Mouse (Mus musculus) liver, embryonic 14.5 days (tissue): Measurements from ENCODE around the gene Zfp146. TPM values are rescaled to one million over a fixed set of nuclear protein-coding genes. Genes with fewer than 3 reads are reported as not detected.
A peak's percentile ranks its signal among the peaks of the same experiment; 100 is the strongest.

Source experiments
- ATAC-seq: fragments of 200-750 bp; cut with Nextera tagmentation; 2 replicates; pipeline ENCODE4 v1.8.0; 2017; ENCODE audit warnings: moderate number of reproducible peaks, mild to moderate bottlenecking, moderate library complexity; ENCODE audit not compliant: insufficient read depth
- DNase-seq, 3 experiments: peaks; one replicate each; pipeline ENCODE4 v3.0.0-alpha.2; 2012 to 2013; ENCODE audit warnings: low read depth in 3 of 3, low spot score in 3 of 3
- H3K27ac ChIP-seq: fragments of 300-500 bp; sonication (generic); 2 replicates; pipeline ENCODE4 v1.5.1; 2014; ENCODE audit warnings: moderate library complexity, mild to moderate bottlenecking, control low read depth, inconsistent platforms
- H3K27me3 ChIP-seq: fragments of 300-500 bp; sonication (generic); 2 replicates; pipeline ENCODE4 v1.6.1; 2014; ENCODE audit warnings: mild to moderate bottlenecking, low read length, moderate library complexity; ENCODE audit not compliant: control insufficient read depth, insufficient read depth
- H3K36me3 ChIP-seq: fragments of 300-500 bp; sonication (generic); replicated peaks from 2 replicates; pipeline ENCODE4 v1.6.1; 2014; ENCODE audit warnings: low read depth; ENCODE audit not compliant: control insufficient read depth, insufficient read depth
- H3K4me1 ChIP-seq, 2 experiments: fragments of 200-500 bp in 1 of 2; fragments of 300-500 bp in 1 of 2; sonication (generic) in 1 of 2; replicated peaks; 2 replicates each; pipeline ENCODE4 v1.6.1; 2012 to 2014; ENCODE audit warnings: antibody characterized with exemption in 1 of 2, inconsistent platforms in 1 of 2, low read length in 1 of 2; ENCODE audit not compliant: control insufficient read depth in 2 of 2, insufficient read depth in 2 of 2
- H3K4me2 ChIP-seq: fragments of 300-500 bp; sonication (generic); 2 replicates; pipeline ENCODE4 v1.6.1; 2014; ENCODE audit warnings: low read depth, mild to moderate bottlenecking, control low read depth, moderate library complexity
- H3K4me3 ChIP-seq, 2 experiments: fragments of 200-500 bp in 1 of 2; fragments of 300-500 bp in 1 of 2; sonication (generic) in 1 of 2; 2 replicates each; pipeline ENCODE4 v1.5.1; 2012 to 2014; ENCODE audit warnings: low read depth in 2 of 2, low read length in 2 of 2, mild to moderate bottlenecking in 2 of 2, control low read depth in 1 of 2, inconsistent platforms in 1 of 2, moderate library complexity in 1 of 2; ENCODE audit not compliant: insufficient read depth in 1 of 2
- H3K9ac ChIP-seq: fragments of 300-500 bp; sonication (generic); replicated peaks from 2 replicates; pipeline ENCODE4 v1.6.1; 2014; ENCODE audit warnings: mild to moderate bottlenecking, control low read depth, moderate library complexity
- H3K9me3 ChIP-seq: fragments of 300-500 bp; sonication (generic); 2 replicates; pipeline ENCODE4 v1.6.1; 2016; ENCODE audit warnings: low read length, mixed read lengths; ENCODE audit not compliant: control insufficient read depth
- CTCF ChIP-seq: IDR thresholded peaks from 2 replicates; pipeline ENCODE4 v1.5.1; 2016; ENCODE audit warnings: antibody characterized with exemption, low read depth, control low read depth
- EP300 ChIP-seq: IDR thresholded peaks from 2 replicates; pipeline ENCODE4 v1.6.1; 2016; ENCODE audit warnings: antibody characterized with exemption, low read depth
- WGBS: fragments of 180-500 bp; shearing (Covaris S2); extraction: QIAGEN DNeasy Blood & Tissue Kit; methylation state at CpG from one replicate; pipeline ENCODE4 v1.1.7; 2014; ENCODE audit not compliant: insufficient replicate concordance; 5-methylcytosine and 5-hydroxymethylcytosine counted together
- polyA plus RNA-seq, 2 experiments: library from polyadenylated mRNA; depleted of rRNA in 1 of 2; stranded (reverse) in 1 of 2; unstranded in 1 of 2; fragments of >200 nt; fragmentation: Nextera tagmentation in 1 of 2; extraction: Ambion mirVana in 1 of 2; gene quantifications; 2 replicates each; pipeline versions ENCODE4 v1.2.1 to v1.2.3; 2012 to 2014

Zfp146 gene
- polyA plus RNA-seq, 2 experiments: 4.4 to 20.8 TPM

- no peak for ATAC-seq
- 2% methylated on average over 4 of the region's 4 CpGs for WGBS
Measured at GRCm38 (mm10) chr7:30181308-30181707, 11.8 kb upstream of the Zfp146 start.

GRCm38 (mm10) chr7:30178256-30178655 is 8.7 kb upstream of the Zfp146 start:
- ATAC-seq (no peak), DNase-seq (no peak)
- Histone ChIP-seq H3K9me3 (no peaks in the 10 kb centered on the region), H3K27ac (no peak overlapping the region), H3K9ac (no peak overlapping the region), H3K4me2 (no peak overlapping the region), H3K27me3 (no peaks in the 10 kb centered on the region), H3K36me3 (no peaks in the 10 kb centered on the region; the same call in 1 of the 2 replicates), H3K4me1 (no peaks in the 10 kb centered on the region), H3K4me3 (no peak overlapping the region)
- WGBS: 74% methylated on average over 11 of the region's 11 CpGs
- no peak for TF ChIP-seq CTCF

More at GRCm38 (mm10) chr7:30181308-30181707, 11.8 kb upstream of the Zfp146 start:
- Histone ChIP-seq H3K4me2 (no peak overlapping the region), H3K4me3 (no peak overlapping the region), H3K9me3 (no peaks in the 10 kb centered on the region), H3K27ac (no peak overlapping the region), H3K36me3 (no peaks in the 10 kb centered on the region; the same call in none of the 2 replicates), H3K4me1 (peaks cover 0 to 9% of the 10 kb centered on the region in 2 experiments; a peak in 2 of 4 replicates), H3K27me3 (no peaks in the 10 kb centered on the region), H3K9ac (no peak overlapping the region)
- TF ChIP-seq CTCF: peak; percentile 90
- no peak for TF ChIP-seq EP300
- DNase-seq: peak in 1 of 3 experiments; percentile 51

- Histone ChIP-seq H3K4me1 (no peaks in the 10 kb centered on the region), H3K9ac (no peak overlapping the region), H3K4me3 (no peak overlapping the region), H3K36me3 (no peaks in the 10 kb centered on the region; the same call in 1 of the 2 replicates), H3K27me3 (no peaks in the 10 kb centered on the region), H3K27ac (no peak overlapping the region), H3K4me2 (no peak overlapping the region), H3K9me3 (no peaks in the 10 kb centered on the region)
- TF ChIP-seq EP300 (no peak), CTCF (no peak)
- DNase-seq (no peak), ATAC-seq (no peak)
- 44% methylated on average over 12 of the region's 12 CpGs for WGBS
Measured at GRCm38 (mm10) chr7:30176474-30176873, 6.9 kb upstream of the Zfp146 start.

GRCm38 (mm10) chr7:30170283-30170951 is 867 bp upstream of the Zfp146 start:
- peaks cover 12 to 13% of the 10 kb centered on the region in 2 experiments for H3K4me1 ChIP-seq
- DNase-seq: peak in 1 of 3 experiments; percentile 6
- no peak for TF ChIP-seq CTCF
- no peak for TF ChIP-seq EP300
- H3K9ac ChIP-seq: peak overlapping the region; percentile 95
- H3K36me3 ChIP-seq: peaks cover 2% of the 10 kb centered on the region
- H3K4me2 ChIP-seq: peak overlapping the region; percentile 71
- peak overlapping the region; percentile 85 to 100 for H3K4me3 ChIP-seq
- H3K9me3 ChIP-seq: no peaks in the 10 kb centered on the region; the same call in 1 of the 2 replicates
- H3K27me3 ChIP-seq: no peaks in the 10 kb centered on the region
- ATAC-seq: peak; percentile 2; the same call in 1 of the 2 replicates
- H3K27ac ChIP-seq: peak overlapping the region; percentile 57
- WGBS: 21% methylated on average over 11 of the region's 11 CpGs

GRCm38 (mm10) chr7:30168914-30169582 is 502 bp downstream of the Zfp146 start:
- H3K4me3 ChIP-seq: peak overlapping the region; percentile 85 to 100
- TF ChIP-seq EP300 (no peak), CTCF (no peak)
- peak overlapping the region; percentile 72 for H3K27ac ChIP-seq
- 1% methylated on average over 21 of the region's 21 CpGs for WGBS
- ATAC-seq (peak; percentile 29), DNase-seq (peak in 2 of 3 experiments; percentile 26)
- H3K4me2 ChIP-seq: peak overlapping the region; percentile 71
- H3K9ac ChIP-seq: peak overlapping the region; percentile 95
- no peaks in the 10 kb centered on the region for H3K27me3 ChIP-seq
- H3K36me3 ChIP-seq: peaks cover 4% of the 10 kb centered on the region
- H3K9me3 ChIP-seq: no peaks in the 10 kb centered on the region; the same call in 1 of the 2 replicates
- peaks cover 12 to 13% of the 10 kb centered on the region in 2 experiments for H3K4me1 ChIP-seq
